Mouse (Mus musculus) myocyte (in vitro differentiated cells): ENCODE measurements around the gene Hint1. TPM values are rescaled to one million over a fixed set of nuclear protein-coding genes. Genes with fewer than 3 reads are reported as not detected.

Experiments
- H3K27me3 ChIP-seq: one replicate; pipeline ENCODE4 v1.6.1; 2011; ENCODE audit not compliant: control insufficient read depth, insufficient read depth, insufficient read length
- H3K36me3 ChIP-seq: one replicate; pipeline ENCODE4 v1.6.1; 2011; ENCODE audit not compliant: control insufficient read depth, insufficient read depth
- H3K4me2 ChIP-seq: one replicate; pipeline ENCODE4 v1.6.1; 2011; ENCODE audit warnings: low read depth, control low read depth
- H3K4me3 ChIP-seq: one replicate; pipeline ENCODE4 v1.5.1; 2011; ENCODE audit warnings: mild to moderate bottlenecking, control low read depth, moderate library complexity
- H3K79me2 ChIP-seq: one replicate; pipeline ENCODE4 v1.6.1; 2011; ENCODE audit not compliant: control insufficient read depth, insufficient read depth
- H3ac ChIP-seq: one replicate; pipeline ENCODE4 v1.6.1; 2011; ENCODE audit not compliant: control insufficient read depth, insufficient read length
- CEBPB ChIP-seq: IDR thresholded peaks from 2 replicates; pipeline ENCODE4 v1.6.1; 2011; ENCODE audit warnings: mild to moderate bottlenecking, moderate library complexity; ENCODE audit not compliant: poor library complexity, insufficient read depth, severe bottlenecking
- E2F4 ChIP-seq: IDR thresholded peaks from one replicate; pipeline ENCODE4 v1.6.1; 2011; ENCODE audit warnings: mild to moderate bottlenecking, control low read depth, moderate library complexity; ENCODE audit not compliant: insufficient read depth
- MAX ChIP-seq: IDR thresholded peaks from one replicate; pipeline ENCODE4 v1.6.1; 2011; ENCODE audit warnings: low read depth, mild to moderate bottlenecking, control low read depth
- MYOD1 ChIP-seq, 3 experiments: IDR thresholded peaks; one replicate each; pipeline ENCODE4 v1.6.1; 2011; ENCODE audit warnings: control low read depth in 2 of 3, low read depth in 2 of 3, mild to moderate bottlenecking in 2 of 3, moderate library complexity in 1 of 3; ENCODE audit not compliant: insufficient read length in 2 of 3, control insufficient read depth in 1 of 3
- MYOG ChIP-seq, 3 experiments: IDR thresholded peaks; one replicate each; pipeline ENCODE4 v1.6.1; 2011; ENCODE audit warnings: control low read depth in 2 of 3, low read depth in 2 of 3, mild to moderate bottlenecking in 2 of 3; ENCODE audit not compliant: insufficient read length in 2 of 3, control insufficient read depth in 1 of 3, insufficient read depth in 1 of 3
- POLR2A ChIP-seq: IDR thresholded peaks from one replicate; pipeline ENCODE4 v1.6.1; 2011; ENCODE audit warnings: low read depth, mild to moderate bottlenecking, control low read depth, moderate library complexity; ENCODE audit not compliant: insufficient read length
- POLR2AphosphoS2 ChIP-seq: IDR thresholded peaks from one replicate; pipeline ENCODE4 v1.6.1; 2011; ENCODE audit warnings: low read depth, control low read depth; ENCODE audit not compliant: insufficient read length
- REST ChIP-seq: IDR thresholded peaks from one replicate; pipeline ENCODE4 v1.6.1; 2011; ENCODE audit warnings: mild to moderate bottlenecking, control low read depth, moderate library complexity; ENCODE audit not compliant: insufficient read depth, insufficient read length
- SRF ChIP-seq: IDR thresholded peaks from one replicate; pipeline ENCODE4 v1.6.1; 2011; ENCODE audit warnings: low read depth; ENCODE audit not compliant: control insufficient read depth, insufficient read length
- TCF12 ChIP-seq: IDR thresholded peaks from one replicate; pipeline ENCODE4 v1.6.1; 2011; ENCODE audit warnings: mild to moderate bottlenecking, control low read depth; ENCODE audit not compliant: poor library complexity, insufficient read depth, severe bottlenecking
- TCF3 ChIP-seq: IDR thresholded peaks from one replicate; pipeline ENCODE4 v1.6.1; 2011; ENCODE audit warnings: low read depth, control low read depth; ENCODE audit not compliant: insufficient read length
- USF1 ChIP-seq: IDR thresholded peaks from one replicate; pipeline ENCODE4 v1.6.1; 2011; ENCODE audit warnings: low read depth, mild to moderate bottlenecking, control low read depth, moderate library complexity
- polyA plus RNA-seq: library from polyadenylated mRNA; unstranded; fragments of >200 nt; fragmentation: generic; extraction: Trizol; gene quantifications from one replicate; pipeline ENCODE4 v1.2.1, GENCODE M21; 2012; ENCODE audit warnings: missing spikeins

Gene Hint1
- polyA plus RNA-seq, result 860 TPM

DNA sequence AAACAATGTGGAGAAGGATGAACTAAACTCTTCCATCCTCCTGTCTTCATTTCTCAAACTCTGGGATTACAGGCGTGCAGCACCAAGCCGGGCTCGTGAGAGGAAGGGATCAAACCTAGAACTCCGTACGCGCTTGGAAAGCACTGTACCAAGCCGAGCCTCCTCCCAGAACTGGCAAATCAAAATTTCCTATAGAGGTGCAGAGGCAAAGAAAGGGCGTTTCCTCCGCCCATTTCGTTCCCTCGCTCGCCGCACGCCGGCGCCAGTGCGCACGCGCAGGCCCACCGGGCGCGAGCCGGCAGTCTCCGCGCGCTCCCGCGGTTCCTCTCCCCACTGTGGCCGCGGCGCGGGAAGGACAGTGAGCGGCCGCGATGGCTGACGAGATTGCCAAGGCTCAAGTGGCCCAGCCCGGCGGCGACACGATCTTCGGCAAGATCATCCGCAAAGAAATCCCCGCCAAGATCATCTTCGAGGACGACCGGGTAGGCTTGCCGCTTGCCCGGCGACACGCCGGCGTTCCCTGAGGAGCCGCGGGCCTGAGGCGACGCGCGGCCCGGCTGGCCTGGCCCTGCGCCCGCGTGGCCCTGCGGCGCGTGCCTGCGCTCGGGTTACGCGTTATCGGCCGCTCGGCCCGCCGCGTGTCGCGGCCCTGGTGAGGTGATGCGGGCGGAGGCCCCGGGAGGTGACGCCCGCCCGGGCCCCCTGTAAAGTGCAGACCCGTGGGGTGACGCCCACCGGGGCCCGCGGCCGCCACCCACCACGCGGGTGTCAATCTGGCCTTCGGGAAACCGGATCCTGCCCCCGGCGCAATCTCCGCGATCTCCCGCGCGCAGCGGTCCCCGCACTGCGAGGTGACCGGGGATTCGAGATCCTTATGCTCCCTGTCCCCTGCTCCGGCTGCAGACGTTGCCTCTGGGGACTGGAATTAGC is at the start of gene Hint1:
Gene Hint1, plus strand, starts transcription at position 265 of the 930 bp plus-strand sequence.
- peaks cover 22% of the 10 kb centered on the region for H3K36me3 ChIP-seq
- TF ChIP-seq MYOD1 (IDR thresholded peaks at IDR 0.05; ENCODE audit: control insufficient read depth in 1 of 3, insufficient read length in 2 of 3, low read depth in 2 of 3), result peak in 1 of 3 experiments; percentile 35
- no peak for TF ChIP-seq SRF
- no peak for TF ChIP-seq MAX
- TF ChIP-seq E2F4, result peak; percentile 25
- no peak for TF ChIP-seq TCF12
- no peak for TF ChIP-seq TCF3
- no peak for TF ChIP-seq CEBPB
- peak; percentile 97 for TF ChIP-seq POLR2AphosphoS2
- TF ChIP-seq POLR2A, result peak; percentile 98
- peak in 1 of 3 experiments; percentile 2 for TF ChIP-seq MYOG (IDR thresholded peaks at IDR 0.05; ENCODE audit: control insufficient read depth in 1 of 3, insufficient read depth in 1 of 3, insufficient read length in 2 of 3, low read depth in 2 of 3)
- TF ChIP-seq USF1, result no peak
- peak; percentile 14 for TF ChIP-seq REST
- H3K79me2 ChIP-seq, result peaks cover 32% of the 10 kb centered on the region
- H3K27me3 ChIP-seq, result no peaks in the 10 kb centered on the region
- H3ac ChIP-seq, result peak within 1 kb of the TSS; percentile 69
- H3K4me2 ChIP-seq, result peak within 1 kb of the TSS; percentile 67
- H3K4me3 ChIP-seq, result peak within 1 kb of the TSS; percentile 60

DNA sequence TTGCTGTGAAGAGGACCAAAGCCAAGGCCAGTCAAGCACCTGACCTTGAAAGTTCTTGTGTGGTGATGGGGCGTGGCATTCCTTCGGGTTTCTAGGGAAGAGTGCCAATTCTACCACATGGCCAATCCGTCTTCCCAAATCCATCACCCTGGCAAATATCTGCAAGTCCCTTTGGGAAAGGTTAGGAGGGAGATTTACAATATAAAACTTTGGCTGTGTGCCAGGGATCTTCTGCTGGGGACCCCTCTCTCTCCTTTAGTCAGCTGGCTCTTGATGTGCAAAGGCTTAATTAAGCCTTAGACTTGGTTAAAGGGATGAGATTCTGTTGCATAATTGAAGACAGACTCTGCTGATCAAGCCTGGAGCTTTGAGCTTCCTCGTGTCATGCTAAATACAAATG is 48.7 kb upstream of the Hint1 start:
- TF ChIP-seq TCF3, result no peak
- H3K79me2 ChIP-seq, result no peaks in the 10 kb centered on the region

DNA sequence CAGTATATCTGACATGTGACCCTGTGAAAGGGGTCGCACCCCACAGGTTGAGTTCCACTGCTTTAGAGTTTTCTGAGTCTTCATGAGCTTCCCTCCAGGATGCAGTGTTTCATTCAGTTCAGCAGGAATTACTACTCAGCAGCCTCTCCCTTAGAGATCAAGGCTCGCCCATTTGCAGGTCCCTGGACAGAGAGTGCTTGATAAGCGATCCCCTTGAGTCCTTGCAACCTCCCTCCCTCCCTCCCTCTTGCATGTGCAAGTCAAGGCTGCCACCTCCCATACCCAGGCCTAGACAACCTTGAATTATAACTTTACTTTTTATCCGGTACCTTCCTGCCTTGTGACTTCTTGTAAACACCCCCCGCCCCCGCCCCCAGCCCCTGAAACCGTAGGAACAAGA is 46.7 kb upstream of the Hint1 start:
- Histone ChIP-seq H3K36me3 (no peaks in the 10 kb centered on the region), H3K79me2 (no peaks in the 10 kb centered on the region), H3K4me2 (no peak overlapping the region), H3K4me3 (no peak overlapping the region), H3K27me3 (no peaks in the 10 kb centered on the region), H3ac (no peak overlapping the region)
- no peak for TF ChIP-seq MYOG (IDR thresholded peaks at IDR 0.05; ENCODE audit: control insufficient read depth in 1 of 3, insufficient read depth in 1 of 3, insufficient read length in 2 of 3, low read depth in 2 of 3)
- TF ChIP-seq MAX, result no peak
- TF ChIP-seq MYOD1 (IDR thresholded peaks at IDR 0.05; ENCODE audit: control insufficient read depth in 1 of 3, insufficient read length in 2 of 3, low read depth in 2 of 3), result no peak
- no peak for TF ChIP-seq TCF3
- no peak for TF ChIP-seq TCF12
- no peak for TF ChIP-seq E2F4

More for the DNA sequence above, 48.7 kb upstream of the Hint1 start:
- Histone ChIP-seq H3ac (no peak overlapping the region), H3K36me3 (no peaks in the 10 kb centered on the region), H3K4me3 (no peak overlapping the region), H3K4me2 (no peak overlapping the region), H3K27me3 (no peaks in the 10 kb centered on the region)

DNA sequence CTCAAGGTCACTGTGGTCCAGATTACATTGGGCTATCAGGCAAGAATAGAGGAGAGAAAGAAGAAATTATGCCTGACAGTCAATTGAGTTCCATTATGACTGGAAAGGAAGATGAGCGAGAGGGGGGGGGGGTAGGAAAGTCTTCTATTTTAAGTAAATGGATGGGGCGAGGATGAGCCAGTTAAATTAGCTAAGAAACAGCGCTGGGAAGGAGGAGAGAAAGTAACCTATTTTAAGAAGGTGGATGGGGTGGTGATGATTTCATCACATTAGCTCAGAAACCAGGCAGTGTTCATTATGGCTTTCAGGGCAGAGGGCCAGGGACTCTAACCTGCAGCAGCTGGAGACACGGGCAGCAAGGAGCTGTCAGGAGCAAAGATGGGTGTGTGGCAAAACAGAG is 42.7 kb upstream of the Hint1 start:
- Histone ChIP-seq H3K79me2 (no peaks in the 10 kb centered on the region), H3ac (no peak overlapping the region), H3K36me3 (no peaks in the 10 kb centered on the region), H3K27me3 (no peaks in the 10 kb centered on the region), H3K4me3 (no peak overlapping the region), H3K4me2 (no peak overlapping the region)
- peak; percentile 31; the same call in 1 of the 2 replicates for TF ChIP-seq CEBPB
- peak in 1 of 3 experiments; percentile 10 for TF ChIP-seq MYOG (IDR thresholded peaks at IDR 0.05; ENCODE audit: control insufficient read depth in 1 of 3, insufficient read depth in 1 of 3, insufficient read length in 2 of 3, low read depth in 2 of 3)
- TF ChIP-seq SRF, result no peak

DNA sequence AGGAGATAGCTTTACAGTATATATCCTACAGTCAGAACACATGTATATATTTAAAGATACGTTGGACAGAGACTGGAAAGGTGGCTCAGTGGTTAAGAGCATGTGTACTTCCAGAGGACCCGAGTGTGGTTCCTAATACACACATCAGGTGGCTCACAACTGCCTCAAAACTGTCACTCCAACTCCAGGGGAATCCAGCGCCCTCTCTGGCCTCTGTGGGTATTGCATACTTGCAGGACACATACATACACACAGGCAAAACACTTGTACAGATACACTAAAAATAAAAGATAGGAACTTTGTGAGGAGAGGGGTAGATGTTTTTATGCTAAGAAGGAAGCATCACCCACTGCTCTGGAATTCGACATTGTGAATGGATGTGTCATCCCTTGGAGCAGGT is 40.4 kb upstream of the Hint1 start:
- H3K27me3 ChIP-seq, result no peaks in the 10 kb centered on the region
- H3K4me2 ChIP-seq, result no peak overlapping the region
- H3K4me3 ChIP-seq, result no peak overlapping the region
- H3K79me2 ChIP-seq, result no peaks in the 10 kb centered on the region
- no peak for TF ChIP-seq TCF3
- no peak for TF ChIP-seq USF1
- no peak for TF ChIP-seq TCF12
- TF ChIP-seq REST, result no peak
- TF ChIP-seq POLR2A, result no peak
- TF ChIP-seq MAX, result no peak
- TF ChIP-seq E2F4, result no peak
- TF ChIP-seq POLR2AphosphoS2, result no peak
- no peak for TF ChIP-seq SRF
- TF ChIP-seq MYOD1 (IDR thresholded peaks at IDR 0.05; ENCODE audit: control insufficient read depth in 1 of 3, insufficient read length in 2 of 3, low read depth in 2 of 3), result no peak
- TF ChIP-seq MYOG (IDR thresholded peaks at IDR 0.05; ENCODE audit: control insufficient read depth in 1 of 3, insufficient read depth in 1 of 3, insufficient read length in 2 of 3, low read depth in 2 of 3), result no peak
- no peak for TF ChIP-seq CEBPB
- H3K36me3 ChIP-seq, result no peaks in the 10 kb centered on the region
- H3ac ChIP-seq, result no peak overlapping the region
